Mouse (Mus musculus) mammary gland, adult 2 months (tissue): ENCODE data around the gene Myadml2. TPM values are rescaled to one million over a fixed set of nuclear protein-coding genes. Genes with fewer than 3 reads are reported as not detected.

Experiments used
- polyA plus RNA-seq: library from polyadenylated mRNA; depleted of rRNA; stranded (reverse); fragments of >200 nt; gene quantifications from 2 replicates; pipeline ENCODE4 v1.2.3, GENCODE M21; 2012; ENCODE audit warnings: low replicate concordance; rRNA removed

The Myadml2 gene
- 0.44 and 29.6 TPM in 2 replicates for polyA plus RNA-seq

DNA sequence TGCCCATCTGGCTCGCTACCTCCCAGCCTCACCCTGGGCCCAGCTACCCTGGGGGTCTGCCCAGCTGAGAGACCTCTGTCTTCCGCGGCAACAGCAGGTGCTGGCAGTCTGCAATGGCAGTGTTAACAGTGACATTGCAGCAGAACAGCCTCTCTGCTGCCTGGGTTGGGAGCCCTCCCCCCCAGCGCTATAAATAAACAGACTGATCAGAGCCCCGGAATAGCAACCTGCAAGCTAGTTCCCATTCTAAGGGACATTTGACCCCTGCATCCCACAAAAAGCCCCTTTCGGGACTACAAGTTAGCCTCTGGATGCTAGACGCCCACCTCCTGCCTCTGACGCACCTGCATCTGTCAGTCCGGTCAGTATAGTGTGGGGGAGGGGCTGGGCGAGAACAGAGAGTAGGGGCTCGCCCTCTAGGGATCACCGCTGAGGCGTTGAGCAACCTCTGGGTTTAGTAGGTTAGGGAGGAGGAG is at the start of gene Myadml2:
Myadml2 (minus strand) TSS at position 158 of the 476 bp plus-strand sequence.

DNA sequence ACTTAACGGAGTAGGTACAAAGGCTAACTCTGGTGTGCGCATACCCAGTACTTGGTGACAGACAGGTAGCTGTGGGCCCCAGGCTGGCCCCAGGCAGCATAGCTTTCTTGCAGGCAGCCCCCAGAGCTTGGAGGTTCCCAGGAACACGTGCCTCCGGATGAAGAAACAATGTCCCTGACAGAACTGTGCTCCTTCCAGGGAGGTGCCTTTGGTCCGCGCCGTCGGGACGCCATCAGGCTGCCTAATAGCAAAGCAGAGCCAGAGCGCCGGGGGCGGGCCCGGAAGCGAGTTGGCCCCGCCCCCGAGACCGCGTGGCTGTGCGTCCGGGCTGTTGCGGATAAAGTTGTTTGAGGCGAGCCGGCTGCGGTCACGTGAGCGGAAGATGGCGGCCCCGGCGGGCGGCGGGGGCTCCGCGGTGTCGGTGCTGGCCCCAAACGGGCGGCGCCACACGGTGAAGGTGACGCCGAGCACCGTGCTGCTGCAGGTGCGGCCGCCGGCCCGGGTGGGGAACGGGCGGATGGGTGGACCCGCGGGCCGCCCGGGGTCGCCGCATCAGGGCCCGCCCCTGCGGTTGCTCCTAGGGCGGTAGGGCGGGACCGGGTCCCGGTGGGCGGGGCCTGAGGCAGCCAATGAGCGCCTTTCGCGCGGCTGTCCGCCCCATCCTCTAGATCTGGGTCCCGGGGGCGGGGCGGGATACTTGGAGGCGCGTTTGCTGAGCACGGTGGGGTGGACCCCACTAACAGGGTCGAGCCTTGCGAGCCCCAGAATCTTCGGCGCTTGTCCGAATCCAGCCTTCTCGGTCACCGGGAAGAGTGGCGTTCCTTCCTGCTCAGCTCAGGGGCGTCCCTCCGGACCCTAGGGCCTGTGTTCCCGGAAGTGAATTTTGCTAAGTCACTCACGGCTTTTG is 25.0 kb upstream of the Myadml2 start, which contains the start of gene Aspscr1:
Aspscr1 (plus strand) TSS at position 287 of the 907 bp plus-strand sequence.

DNA sequence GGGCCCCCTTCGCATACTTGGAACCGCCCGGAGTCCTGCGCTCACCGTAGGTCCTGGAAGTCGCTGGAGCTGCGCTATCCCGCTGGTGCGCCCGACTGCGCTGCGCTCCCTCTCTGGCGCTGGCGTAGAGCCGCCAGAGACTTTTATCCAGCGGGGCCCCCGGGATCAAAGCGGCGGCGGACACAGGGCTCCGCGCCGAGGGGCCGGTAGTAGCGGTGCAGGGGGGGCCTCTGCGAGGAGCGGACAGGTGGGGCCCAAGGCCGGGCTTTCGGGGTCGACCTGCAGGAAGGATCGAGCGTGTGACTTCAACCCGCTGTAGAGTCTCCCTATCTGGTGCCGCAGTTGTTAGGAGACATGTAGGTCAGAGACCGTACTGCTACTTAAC is 13.1 kb upstream of the Myadml2 start, which contains the start of gene Notum:
Notum (minus strand) TSS at position 100 of the 385 bp plus-strand sequence.

GRCm38 (mm10) chr11:120643601-120643987 is 4.4 kb downstream of the Myadml2 start, which contains the start of gene Pycr1:
TSS of gene Pycr1 (minus strand) at chr11:120643769.

GRCm38 (mm10) chr11:120633520-120634343 is 14.2 kb downstream of the Myadml2 start, which contains the start of gene Mafg:
TSS of gene Mafg (minus strand) at chr11:120633600.

DNA sequence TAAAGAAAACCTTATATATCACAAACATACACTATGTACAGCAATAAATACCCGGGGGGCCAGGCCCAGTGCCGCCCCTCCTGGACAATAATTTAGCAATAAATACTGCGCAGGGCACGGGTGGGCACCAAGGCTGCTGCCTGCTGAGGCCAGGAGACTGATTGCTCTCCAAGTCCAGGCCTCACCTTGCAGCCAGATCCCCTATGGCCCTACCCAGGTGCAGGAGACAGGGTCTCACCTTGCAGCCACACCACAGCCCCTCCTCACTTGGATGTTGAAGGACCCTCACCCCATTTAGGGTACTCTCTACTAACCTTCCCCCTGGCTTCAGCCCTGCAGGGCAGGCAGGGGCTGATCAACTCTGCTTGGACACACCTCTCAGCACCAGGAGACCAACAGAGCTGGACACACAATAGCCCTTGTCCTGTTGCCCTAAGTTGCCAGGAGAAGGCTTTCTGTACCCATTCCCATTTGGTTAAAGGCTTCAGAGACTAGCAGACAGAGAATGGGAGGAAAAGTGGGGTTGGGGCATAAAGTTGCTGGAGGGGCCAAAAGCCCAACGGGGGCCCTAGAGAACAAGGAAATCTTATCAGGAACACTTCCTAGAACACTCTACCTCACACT is 22.7 kb downstream of the Myadml2 start, which contains the start of gene Sirt7:
Sirt7 (minus strand) TSS at position 89 of the 624 bp plus-strand sequence.

DNA sequence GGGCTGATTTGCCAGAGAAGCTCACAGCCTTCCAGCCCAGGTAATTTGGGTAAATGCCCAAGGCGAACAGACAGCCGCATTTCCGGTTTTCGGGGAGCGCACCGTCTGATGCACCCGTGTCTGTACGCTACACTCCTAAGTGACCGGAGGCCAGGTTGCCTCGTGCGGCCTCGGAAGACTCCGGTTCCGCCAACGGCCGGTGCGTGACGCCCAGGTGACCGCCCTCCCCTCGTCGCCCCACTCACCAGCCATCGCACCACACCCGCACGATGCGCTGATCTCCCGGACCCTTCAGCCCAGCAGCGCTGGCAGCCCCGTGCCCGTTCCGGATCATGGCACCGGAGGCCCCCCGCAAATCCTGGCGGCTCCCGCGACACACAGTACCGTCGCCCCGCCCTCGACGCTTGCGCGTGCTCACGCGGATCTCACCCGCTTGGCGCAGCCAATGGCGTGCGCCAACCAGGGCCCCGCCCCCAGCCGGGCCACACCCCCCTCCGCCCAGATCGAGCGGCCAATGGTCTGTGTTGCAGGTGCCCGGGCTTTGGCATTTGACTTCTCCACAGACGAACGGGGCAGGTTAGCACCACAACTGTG is 30.3 kb downstream of the Myadml2 start, which contains the start of gene Pcyt2:
Pcyt2 (minus strand) TSS at position 418 of the 594 bp plus-strand sequence.

DNA sequence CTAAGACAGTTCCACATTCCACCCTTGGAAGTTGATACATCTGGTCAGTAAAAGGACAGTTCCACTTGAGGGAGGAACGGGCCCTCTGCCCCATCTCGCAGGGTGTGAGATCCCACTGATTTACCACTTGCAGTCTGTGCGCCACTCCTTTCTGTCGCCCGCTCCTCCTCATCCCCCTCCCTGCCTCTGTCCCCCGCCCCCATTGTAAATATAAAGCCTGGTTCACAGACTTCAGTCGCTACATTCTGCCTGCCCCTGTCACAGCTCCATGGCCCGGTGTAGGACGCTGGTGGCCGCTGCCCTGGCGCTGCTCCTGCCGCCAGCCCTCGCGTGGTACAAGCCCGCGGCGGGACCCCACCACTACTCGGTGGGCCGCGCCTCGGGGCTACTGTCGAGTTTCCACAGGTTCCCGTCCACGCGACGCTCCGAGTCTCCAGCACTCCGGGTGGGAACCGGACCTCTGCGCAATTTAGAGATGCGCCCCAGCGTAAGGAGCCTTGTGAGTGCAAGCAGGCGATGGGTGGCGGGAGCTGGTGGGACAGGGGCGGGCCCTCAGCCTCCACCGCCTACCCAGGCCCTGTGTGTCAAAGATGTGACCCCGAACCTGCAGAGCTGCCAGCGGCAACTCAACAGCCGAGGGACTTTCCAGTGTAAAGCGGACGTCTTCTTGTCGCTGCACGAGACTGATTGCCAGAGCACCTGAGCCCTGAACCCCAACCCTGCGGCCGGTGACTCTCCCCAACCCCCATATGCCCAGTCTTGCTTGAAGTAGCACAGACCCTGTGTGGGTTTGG is 39.5 kb downstream of the Myadml2 start, which contains the start of gene Npb:
Npb (plus strand) TSS at position 237 of the 794 bp plus-strand sequence.

DNA sequence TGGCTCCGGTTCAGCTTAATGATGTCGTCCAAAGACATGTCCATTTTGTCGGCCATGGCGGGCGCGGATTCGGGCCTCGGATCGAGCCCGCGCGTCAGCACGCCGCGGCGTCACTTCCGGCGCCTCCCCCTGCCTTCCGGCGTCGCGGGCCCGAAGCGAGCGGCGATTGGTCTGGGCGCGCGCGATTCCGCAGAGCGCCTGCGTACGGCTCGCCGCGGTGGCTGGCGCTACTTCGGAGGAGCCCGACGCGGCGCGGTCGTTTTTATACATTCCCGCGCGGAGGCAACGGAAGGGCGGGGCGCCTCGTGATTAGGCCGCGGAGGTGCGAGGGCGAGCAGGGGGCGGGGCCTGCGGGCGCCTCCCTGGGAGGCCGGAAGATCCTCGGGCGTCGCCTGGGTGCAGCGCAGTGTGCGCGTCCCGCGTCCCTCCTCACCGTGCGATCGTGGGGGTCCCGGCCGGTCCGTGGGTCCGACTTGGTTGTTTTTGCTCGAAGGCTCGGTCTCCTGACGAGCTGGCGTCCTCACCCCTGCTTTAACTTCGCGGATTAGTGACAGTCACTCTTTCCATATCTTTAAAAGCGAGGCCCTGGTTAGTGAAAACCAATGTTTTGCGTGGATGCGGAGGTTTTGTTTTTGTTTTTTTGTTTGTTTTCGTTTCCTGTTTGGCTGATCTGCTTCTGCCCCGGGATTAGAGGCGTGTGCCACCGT is 49.5 kb downstream of the Myadml2 start, which contains the start of the genes Alyref and Anapc11:
Alyref (minus strand) TSS at position 83 of the 707 bp plus-strand sequence.
Anapc11 (plus strand) TSS at position 139 of the 707 bp plus-strand sequence.

Other genes with a start within 250 kb of the Myadml2 start
- gene Nploc4, start 210.4 kb downstream of the Myadml2 start, polyA plus RNA-seq = 67.9 and 103 TPM in 2 replicates
- 3.3 and 5.9 TPM in 2 replicates for gene Tspan10, start 205.5 kb downstream of the Myadml2 start, polyA plus RNA-seq
- gene Pde6g, start 194.7 kb downstream of the Myadml2 start, polyA plus RNA-seq = 0.43 and 2.0 TPM in 2 replicates
- gene Oxld1, start 190.1 kb downstream of the Myadml2 start, polyA plus RNA-seq = 37.1 and 39.9 TPM in 2 replicates
- 12.1 and 23.9 TPM in 2 replicates for gene Ccdc137, start 190.0 kb downstream of the Myadml2 start, polyA plus RNA-seq
- 23.2 and 25.3 TPM in 2 replicates for gene Arl16, start 180.6 kb downstream of the Myadml2 start, polyA plus RNA-seq
- gene Mrpl12, start 163.5 kb downstream of the Myadml2 start, polyA plus RNA-seq = 84.8 and 162 TPM in 2 replicates
- 769 and 1,138 TPM in 2 replicates for gene Slc25a10, start 156.3 kb downstream of the Myadml2 start, polyA plus RNA-seq
- 0.96 and 2.7 TPM in 2 replicates for gene Gcgr, start 117.5 kb downstream of the Myadml2 start, polyA plus RNA-seq
- gene Mcrip1, start 98.4 kb downstream of the Myadml2 start, polyA plus RNA-seq = 142 and 150 TPM in 2 replicates
- gene Ppp1r27, start 97.0 kb downstream of the Myadml2 start, polyA plus RNA-seq = 143 TPM in 1 of 2 replicates, not detected in the other
- 141 and 220 TPM in 2 replicates for gene P4hb, start 74.9 kb downstream of the Myadml2 start, polyA plus RNA-seq
- gene Arhgdia, start 66.5 kb downstream of the Myadml2 start, polyA plus RNA-seq = 741 and 971 TPM in 2 replicates
- 11.0 and 20.7 TPM in 2 replicates for gene Alyref, start 49.8 kb downstream of the Myadml2 start, polyA plus RNA-seq
- 122 and 159 TPM in 2 replicates for gene Anapc11, start 49.7 kb downstream of the Myadml2 start, polyA plus RNA-seq
- 1.7 and 5.2 TPM in 2 replicates for gene Npb, start 39.7 kb downstream of the Myadml2 start, polyA plus RNA-seq
- gene Pcyt2, start 30.2 kb downstream of the Myadml2 start, polyA plus RNA-seq = 242 and 269 TPM in 2 replicates
- gene Sirt7, start 22.9 kb downstream of the Myadml2 start, polyA plus RNA-seq = 77.0 and 95.0 TPM in 2 replicates
- gene Mafg, start 14.6 kb downstream of the Myadml2 start, polyA plus RNA-seq = 45.1 and 52.6 TPM in 2 replicates
- 11.2 and 12.4 TPM in 2 replicates for gene Pycr1, start 4.4 kb downstream of the Myadml2 start, polyA plus RNA-seq
- gene Notum, start 13.0 kb upstream of the Myadml2 start, polyA plus RNA-seq = 0.22 and 0.60 TPM in 2 replicates
- 94.3 and 126 TPM in 2 replicates for gene Aspscr1, start 24.8 kb upstream of the Myadml2 start, polyA plus RNA-seq
- 90.7 and 105 TPM in 2 replicates for gene Cenpx, start 65.6 kb upstream of the Myadml2 start, polyA plus RNA-seq
- gene Lrrc45, start 65.8 kb upstream of the Myadml2 start, polyA plus RNA-seq = 27.1 and 30.3 TPM in 2 replicates
- 7.6 and 15.5 TPM in 2 replicates for gene Rac3, start 73.3 kb upstream of the Myadml2 start, polyA plus RNA-seq
- 84.6 and 91.9 TPM in 2 replicates for gene Dcxr, start 79.1 kb upstream of the Myadml2 start, polyA plus RNA-seq
- gene Cbr2, start 84.0 kb upstream of the Myadml2 start, polyA plus RNA-seq = 277 and 287 TPM in 2 replicates
- 0.86 and 1.4 TPM in 2 replicates for gene Hmga1b, start 114.6 kb upstream of the Myadml2 start, polyA plus RNA-seq
- 56.0 and 80.9 TPM in 2 replicates for gene Rfng, start 136.0 kb upstream of the Myadml2 start, polyA plus RNA-seq
- gene Gps1, start 136.1 kb upstream of the Myadml2 start, polyA plus RNA-seq = 129 and 190 TPM in 2 replicates
- 30.8 and 36.8 TPM in 2 replicates for gene Dus1l, start 148.2 kb upstream of the Myadml2 start, polyA plus RNA-seq
- gene Fasn, start 176.4 kb upstream of the Myadml2 start, polyA plus RNA-seq = 15,404 and 19,960 TPM in 2 replicates